Mouse (Mus musculus) NIH3T3 (cell line): Measurements from ENCODE around the gene Psme4.

Source experiments
- DNase-seq: peaks from one replicate; pipeline ENCODE4 v3.0.0-alpha.2; 2012; ENCODE audit warnings: low read depth

Gene Psme4

DNA sequence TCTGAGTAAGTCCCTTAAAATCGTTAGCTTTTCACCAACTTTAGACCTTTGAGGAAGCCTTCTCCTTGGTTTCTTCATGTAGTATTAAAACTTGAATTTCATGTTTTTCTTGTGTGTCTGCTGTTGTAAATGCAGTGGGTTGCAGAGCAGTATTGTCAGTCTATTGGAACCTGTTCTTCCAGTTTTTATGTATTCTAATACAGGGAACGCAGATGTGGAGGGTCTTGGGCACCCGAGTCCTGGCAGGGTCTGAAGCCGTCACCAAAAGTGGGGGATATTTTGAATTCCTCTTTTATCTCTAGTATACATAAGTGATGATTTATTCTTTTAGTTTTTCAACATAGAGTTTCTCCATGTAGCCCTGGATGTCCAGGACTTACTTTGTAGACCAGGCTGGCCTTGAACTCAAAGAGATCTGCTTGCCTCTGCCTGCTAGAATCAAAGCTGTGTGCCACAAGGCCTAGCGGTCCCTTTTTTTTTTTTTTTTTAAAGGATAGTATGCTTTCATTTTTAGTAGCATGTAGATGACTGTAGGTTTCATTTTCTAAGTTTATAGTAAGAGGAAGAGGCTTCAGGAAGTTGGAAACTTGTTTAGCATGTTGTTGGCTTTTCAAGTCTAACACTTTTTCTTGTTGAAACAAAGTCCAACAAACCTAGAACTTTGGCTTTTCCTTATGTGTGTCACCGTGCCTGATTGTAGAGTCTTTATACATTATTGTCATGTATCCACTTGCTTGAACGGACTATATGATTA, 14.9 kb downstream of the Psme4 start:
- DNase-seq, result no peak

DNA sequence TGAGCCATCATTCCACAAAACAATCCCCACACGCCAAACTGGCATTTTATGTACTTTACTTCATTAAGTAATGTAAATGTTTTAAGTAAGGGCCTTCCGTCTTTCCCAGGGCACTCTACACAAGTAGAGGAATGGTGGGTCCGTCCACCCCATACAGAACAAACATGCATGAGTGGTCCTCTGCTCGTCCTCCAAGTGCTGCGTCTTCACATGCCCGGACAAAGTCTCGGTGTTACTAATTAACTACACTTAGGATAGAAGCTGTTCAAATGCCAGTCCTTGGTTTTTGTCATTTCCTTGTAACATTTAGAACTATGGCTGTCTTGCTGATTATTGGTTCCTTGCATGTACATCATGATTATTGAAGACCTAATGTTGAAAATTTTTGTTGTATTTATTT, 21.2 kb downstream of the Psme4 start:
- DNase-seq, result no peak

DNA sequence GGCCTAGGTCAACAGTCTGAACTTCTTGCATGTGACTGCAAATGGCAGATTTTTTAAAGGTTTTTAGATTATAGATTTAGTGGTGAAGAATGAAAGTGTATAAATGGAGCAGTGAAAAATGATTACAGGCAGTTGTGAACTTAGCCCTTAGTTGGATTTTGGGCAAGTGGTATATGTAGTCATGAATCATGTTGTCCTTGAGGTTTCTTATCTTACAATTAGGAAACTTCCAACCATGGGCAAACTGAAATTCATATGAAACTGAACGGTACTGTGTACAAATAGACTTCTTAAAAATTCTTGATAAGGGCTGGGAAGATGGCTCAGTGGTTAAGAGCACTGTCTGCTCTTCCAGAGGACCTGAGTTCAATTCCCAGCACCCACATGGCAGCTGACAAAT, 22.2 kb downstream of the Psme4 start:
- no peak for DNase-seq

DNA sequence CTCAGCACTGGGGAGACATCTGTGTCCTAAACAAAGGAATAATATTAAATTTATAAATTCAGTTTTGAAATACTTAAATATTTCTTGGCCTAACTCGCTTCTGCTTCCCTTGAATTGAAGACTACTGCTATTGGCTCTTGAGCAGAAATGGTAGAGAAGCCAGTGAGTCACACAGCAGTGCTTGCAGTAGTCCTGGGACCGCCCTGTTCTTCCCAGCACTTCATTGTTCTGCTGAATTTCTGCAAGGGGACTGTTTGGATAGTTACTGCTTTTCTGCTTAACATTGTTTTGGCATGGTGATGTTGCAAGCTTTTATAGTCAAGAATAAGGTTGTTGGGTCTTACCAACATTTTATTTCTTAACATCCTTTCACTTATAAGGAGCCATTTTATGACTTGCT, 25.7 kb downstream of the Psme4 start:
- no peak for DNase-seq

DNA sequence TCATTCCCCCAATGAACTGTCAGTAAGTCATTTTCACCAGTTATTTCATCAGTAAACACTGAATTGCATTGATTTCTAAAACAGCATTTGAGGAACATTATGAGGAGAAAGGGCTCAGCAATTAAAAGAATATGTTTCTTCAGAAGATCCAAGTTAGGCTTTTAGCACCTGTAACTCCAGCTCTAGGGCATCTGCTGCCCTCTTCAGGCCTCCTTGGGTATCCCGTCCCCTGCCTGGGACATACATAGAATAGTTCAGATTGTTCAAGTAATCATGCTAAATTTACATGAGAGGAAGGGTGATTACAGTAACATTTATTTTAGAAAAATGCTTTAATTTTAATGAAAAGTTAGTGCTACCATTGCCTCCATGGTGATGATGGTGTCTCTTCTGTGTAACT, 28.0 kb downstream of the Psme4 start:
- DNase-seq, result peak; percentile 58

DNA sequence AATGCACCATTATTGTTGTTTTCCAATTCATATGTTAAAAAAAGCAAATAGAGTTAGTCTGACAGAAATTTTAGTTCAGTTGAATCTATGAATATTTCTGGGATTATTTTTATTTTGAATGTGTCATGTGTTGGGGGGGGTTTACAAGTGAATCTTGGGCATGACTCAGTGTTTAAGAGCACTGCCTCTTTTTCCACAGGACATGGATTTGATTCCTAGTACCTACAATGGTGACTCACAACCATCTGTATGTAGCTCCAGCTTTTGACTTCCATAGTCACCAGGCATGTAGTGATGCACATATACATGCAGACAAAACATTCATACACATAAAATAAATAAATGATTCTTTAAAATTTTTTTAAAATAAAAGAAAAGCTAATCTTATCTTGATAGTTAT, 28.6 kb downstream of the Psme4 start:
- DNase-seq, result peak; percentile 58

DNA sequence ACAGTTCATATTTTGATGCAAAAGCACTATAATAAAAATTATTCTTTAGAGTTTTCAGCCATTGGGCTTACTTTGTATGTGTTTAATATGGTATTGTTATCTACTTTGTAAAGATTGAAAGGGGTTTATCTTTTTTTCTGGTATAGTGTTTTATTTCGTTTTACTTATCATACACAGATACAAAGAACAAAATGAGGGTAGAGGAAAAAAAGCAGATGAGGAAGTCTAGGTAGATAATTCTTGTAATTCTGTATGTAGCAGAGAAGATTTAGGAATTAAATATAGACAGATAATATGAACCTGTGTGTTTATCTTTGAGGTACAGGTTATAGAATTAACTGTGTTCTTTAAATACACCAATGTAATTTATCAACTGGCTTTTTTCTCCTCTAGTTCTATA, 30.9 kb downstream of the Psme4 start:
- DNase-seq, result no peak

DNA sequence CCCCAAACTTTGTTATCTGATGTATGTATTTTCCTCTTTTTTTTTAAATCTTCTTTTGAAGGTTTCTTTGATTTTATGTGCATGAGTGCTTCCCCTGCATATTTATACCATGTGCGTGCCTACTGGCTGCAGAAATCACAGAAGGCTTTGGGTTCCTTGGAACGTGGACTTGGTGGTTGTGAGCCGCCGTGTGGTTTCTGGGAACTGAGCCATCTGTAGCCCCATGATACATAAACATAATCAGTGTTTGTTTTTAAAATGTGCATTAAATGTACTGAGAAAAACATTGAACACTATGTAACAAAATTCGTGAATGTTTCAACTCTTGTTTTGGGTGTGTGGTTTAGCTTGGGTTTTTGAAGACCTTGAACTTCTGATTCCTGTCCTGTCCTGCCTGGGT, 49.6 kb downstream of the Psme4 start:
- DNase-seq, result peak; percentile 38

DNA sequence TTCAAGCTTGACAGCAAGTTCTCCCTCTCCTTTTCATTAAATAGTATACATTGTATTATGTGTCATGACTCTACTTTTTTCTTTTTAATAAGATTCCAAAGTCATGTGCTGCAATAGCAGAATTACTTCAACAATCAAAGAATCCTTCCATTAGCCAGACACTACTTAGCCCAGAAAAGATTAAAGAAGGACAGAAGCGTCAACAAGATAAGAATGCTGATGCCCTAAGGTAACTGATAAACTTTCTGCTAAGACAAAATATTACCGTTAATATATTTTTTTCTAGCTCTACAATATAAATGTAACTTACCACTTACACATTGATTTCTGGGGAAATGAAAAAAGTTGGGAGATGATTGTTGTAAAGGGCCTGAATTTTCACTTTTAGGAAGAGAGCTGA, 67.3 kb downstream of the Psme4 start:
- DNase-seq, result no peak

DNA sequence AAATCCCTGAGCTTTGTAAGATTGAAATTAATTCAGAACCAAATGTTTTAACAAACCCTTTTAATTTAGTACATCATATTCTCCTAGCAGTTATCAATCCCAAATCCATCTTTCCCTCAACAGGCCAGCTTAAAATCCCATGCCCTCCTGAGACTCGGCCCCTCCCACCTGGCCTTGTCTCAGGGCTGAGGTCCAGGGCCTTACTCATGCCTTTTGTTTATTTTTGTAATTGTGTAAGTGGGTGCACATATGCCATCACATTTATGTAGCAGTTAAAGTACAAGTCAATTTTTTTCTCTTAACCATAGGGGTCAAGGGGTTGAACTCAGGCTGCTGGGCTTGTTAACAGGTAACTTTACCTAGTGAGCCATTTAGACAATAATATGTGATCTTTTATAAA, 72.8 kb downstream of the Psme4 start:
- peak; percentile 78 for DNase-seq

DNA sequence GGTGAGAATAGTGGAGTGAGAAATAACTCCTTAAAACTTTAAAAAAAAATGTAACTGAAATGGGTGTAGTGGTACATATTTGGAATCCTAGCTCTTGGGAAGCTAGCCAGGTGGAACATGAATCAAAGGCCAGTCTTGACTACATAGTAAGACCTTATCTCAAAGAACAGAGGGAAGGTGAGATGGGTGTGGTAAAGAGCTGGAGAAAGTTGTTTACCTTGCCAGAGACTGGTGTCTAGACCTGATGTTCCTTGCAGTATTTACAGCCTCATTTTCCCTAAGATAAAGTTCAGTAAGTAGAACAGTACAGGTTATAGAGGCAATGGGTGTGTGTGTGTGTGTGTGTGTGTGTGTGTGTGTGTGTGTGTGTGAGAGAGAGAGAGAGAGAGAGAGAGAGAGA, 100.9 kb downstream of the Psme4 start:
- DNase-seq, result no peak

DNA sequence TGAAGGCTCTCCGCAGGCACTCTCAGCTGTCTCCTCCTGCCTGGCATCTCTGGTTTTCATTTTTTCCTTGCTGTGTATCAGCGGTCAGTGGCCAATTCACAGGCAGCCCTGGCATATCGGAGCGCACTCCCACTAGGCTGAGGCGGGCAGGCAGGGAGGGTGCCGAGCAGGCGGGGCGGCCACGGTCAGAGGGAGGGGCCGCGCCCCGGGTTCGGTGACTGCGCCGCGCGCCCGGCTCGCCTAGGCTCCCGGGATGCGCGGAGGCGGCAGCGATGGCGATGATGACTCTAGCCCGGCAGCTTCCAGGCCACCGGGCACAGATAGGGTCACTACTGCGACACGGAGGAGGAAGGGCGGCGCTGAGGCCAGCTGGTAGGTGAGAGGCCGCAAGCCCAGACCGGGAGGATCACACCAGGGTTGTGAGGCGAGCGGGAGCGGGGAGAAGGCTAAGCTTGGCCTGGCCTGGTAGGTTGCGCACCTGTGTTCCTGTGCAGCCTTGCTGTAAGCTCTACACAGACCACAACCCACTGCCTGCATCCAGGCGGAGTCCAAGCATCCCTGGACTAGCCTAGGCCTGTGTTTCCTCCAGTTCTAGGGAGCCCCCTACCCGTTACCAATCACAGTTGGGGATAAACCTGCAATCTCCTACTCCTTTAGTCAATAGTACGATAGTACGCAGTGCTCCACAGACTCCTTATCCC, 113.8 kb downstream of the Psme4 start, which contains the start of the genes Gpr75 and Asb3:
Gpr75 (plus strand) TSS at position 188 of the 701 bp plus-strand sequence.
Asb3 (plus strand) TSS at position 246 of the 701 bp plus-strand sequence.
- DNase-seq, result no peak

DNA sequence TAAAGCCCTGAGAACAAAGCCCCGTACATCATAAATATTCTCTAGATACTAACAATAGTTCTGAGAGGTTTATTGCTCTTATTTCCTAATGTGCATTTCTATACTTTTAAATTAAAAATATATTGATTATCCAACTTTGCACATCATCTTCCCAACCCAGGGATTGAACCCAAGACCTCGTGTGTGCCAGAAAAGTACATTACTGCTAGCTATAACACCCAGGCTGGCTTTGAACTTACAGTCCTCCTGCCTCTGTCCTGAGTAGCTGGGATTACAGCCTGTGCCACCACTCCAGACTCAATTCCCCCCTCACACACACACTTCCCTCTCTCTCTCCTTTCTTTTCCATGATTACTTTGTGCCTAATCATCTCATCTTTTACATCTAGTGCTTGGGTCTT, 116.6 kb downstream of the Psme4 start:
- no peak for DNase-seq

DNA sequence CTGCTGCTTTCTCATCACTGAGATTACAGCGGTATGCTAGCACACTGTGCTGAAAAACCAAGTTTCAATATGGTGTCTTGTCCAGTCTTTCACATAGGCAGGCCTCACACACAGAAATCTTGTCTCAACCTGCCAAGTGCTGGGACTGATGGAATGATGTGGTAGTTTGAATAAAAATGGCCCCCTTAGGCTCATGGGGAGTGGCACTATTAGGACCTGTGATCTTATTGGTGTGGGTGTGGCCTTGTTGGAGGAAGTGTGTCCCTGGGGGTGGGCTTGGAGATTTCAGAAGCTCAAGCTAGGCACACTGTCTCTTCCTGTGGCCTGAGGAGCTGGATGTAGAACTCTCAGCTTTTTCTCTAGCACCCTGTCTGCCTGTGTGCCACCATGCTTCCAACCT, 124.7 kb downstream of the Psme4 start:
- no peak for DNase-seq

DNA sequence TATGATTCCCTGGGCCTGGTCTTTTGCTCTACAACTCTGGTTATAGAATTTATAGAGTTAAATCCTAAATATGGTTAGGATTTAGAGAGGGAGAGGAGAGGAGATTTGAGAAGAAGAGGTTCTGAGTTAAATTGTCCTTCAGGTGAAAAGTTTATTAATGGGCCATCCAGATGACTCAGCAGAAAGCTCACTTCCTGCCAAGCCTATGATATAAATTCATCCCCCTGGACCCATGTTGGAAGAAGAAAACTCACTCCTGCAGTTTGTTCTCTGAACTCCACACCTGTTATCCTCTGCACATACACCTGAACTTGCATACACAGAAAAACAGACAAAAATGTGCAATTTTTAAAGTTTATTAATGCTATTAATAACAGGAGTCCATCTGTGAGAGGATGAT, 127.8 kb downstream of the Psme4 start:
- DNase-seq, result no peak

DNA sequence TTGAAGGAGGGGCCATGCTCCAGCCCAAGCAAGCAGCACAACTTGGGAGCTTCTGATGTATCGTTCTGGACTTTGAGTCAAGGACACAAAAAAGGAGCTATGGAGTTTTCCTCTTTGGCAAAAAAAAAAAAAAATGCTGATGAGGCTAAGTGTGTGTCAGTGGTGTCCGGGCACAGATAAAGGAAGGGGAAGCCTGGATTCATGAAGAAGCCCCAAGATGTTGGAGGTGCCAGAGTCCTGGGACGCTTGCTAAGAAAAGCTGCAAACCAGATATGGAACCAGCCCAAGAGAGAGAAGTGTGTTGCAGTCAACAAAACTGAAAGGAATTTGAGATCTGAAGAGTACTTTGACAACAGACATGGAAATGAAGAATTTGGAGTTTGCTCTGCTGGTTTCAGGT, 140.8 kb downstream of the Psme4 start:
- no peak for DNase-seq

DNA sequence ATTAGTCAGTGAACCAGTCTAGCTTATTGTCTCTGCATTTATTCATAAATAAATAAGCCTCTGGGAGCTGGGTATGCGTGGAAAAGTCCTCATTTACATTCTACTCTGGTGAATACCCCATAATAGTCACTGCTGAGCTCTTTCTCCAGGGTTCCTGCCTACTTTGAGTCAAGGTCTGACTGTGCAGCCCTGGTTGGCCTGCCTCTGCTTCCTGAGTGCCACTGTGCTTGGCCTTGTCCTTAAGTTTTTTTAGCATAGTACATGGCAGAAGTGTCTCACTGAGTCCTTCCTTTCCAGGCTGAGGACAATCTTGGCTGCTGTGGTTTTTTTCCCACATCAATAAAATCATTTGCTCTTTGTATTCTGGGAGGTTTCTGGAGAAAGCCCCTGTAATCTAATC, 149.1 kb downstream of the Psme4 start:
- no peak for DNase-seq

DNA sequence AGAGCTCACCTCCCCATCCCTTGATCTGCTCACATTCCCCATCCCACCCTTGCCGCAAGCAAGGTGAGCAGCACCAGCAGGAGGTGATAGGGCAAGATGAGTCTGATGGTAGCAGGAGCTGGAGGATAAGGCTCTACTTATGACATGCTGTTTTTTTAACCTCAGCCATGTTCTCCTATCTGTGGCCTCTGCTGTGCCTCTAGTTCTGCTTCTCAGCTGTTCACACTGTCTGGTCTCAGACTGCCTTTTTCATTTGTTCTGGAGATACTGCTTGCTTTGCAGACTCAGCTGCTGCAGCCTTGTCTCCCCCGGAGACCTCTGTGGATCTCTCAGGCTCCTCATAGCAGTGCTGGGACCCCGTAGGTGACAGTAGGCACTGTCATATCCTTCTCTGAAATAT, 151.8 kb downstream of the Psme4 start:
- DNase-seq, result no peak

DNA sequence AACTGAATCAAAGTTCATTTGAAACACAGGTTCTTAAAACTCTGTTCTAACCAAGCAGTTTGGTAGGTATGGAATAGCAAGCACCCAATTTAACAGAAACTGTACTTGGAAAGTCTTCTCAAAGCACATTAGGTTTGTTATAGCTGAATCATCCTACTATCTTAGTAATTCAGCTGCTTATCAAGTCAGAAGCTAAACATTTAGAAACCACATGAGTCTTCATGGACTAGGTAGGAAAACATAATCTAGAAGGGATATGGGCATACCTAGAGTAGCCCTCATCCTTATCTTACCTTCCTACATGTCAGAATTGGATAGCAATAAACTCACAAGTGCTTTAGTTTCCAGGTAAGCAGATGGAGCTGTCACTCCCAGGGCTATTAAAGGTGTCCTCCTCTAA, 156.6 kb downstream of the Psme4 start:
- DNase-seq, result no peak

DNA sequence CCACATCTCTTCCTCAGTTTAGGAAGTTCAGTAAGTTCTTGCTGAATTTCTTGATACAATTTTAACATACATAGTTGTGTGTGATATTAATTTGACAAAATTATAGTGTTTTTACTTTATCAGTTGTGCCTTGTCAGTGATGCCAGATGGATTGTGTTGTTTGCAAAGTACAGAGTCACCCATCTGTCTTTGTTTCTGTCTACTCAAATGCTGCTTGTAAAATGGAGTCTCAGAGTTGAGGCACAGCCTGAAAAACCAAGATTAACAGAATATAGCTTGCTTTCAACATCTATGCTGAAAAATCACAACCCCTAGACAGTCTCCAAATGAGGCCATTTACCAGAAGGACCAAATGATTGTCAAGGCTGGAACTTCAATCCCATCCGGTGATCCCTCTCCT, 157.0 kb downstream of the Psme4 start:
- DNase-seq, result no peak
